Mouse (Mus musculus): ENCODE measurements around the gene Tenm3. TPM values are rescaled to one million over a fixed set of nuclear protein-coding genes. Genes with fewer than 3 reads are reported as not detected.

Gene Tenm3
- polyA plus RNA-seq, 1 experiment, result 12.8 TPM

- H3K4me2 ChIP-seq (ENCODE audit: low read depth), result no peak overlapping the region
- TF ChIP-seq CEBPB (IDR thresholded peaks at IDR 0.05; ENCODE audit: insufficient read depth, poor library complexity, severe bottlenecking) (no peak), MYOG (IDR thresholded peaks at IDR 0.05; ENCODE audit: control insufficient read depth in 1 of 3, insufficient read depth in 1 of 3, insufficient read length in 2 of 3, low read depth in 2 of 3) (no peak), POLR2AphosphoS2 (IDR thresholded peaks at IDR 0.05; ENCODE audit: insufficient read length, low read depth) (no peak), SRF (IDR thresholded peaks at IDR 0.05; ENCODE audit: control insufficient read depth, insufficient read length, low read depth) (no peak), USF1 (IDR thresholded peaks at IDR 0.05; ENCODE audit: low read depth) (no peak), POLR2A (IDR thresholded peaks at IDR 0.05; ENCODE audit: insufficient read length, low read depth) (no peak), REST (IDR thresholded peaks at IDR 0.05; ENCODE audit: insufficient read depth, insufficient read length) (no peak), TCF3 (IDR thresholded peaks at IDR 0.05; ENCODE audit: insufficient read length, low read depth) (no peak)
- no peaks in the 10 kb centered on the region for H3K27me3 ChIP-seq (ENCODE audit: control insufficient read depth, insufficient read depth, insufficient read length)
Observed at GRCm38 (mm10) chr8:48507719-48508501, 335.8 kb downstream of the Tenm3 start.

DNA sequence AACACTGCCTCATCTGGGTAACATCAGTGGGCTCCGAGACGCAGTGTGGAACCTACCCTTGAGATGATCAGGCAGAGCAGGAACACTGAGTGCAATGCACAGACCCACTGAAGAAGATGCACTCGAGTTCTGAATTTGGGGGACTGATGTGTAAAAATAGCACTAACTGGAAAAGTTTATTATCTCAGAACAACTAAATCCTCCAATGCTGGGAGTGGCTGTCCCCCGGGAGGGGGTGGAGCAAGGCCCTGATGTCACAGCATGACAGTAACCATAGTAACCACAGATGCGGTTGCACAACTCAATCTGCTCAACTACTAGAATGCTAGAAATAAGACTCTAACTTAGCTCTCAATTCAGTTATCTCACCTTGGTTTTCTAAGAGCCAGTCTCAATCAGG lies 351.3 kb downstream of the Tenm3 start:
- 0 out of 2 replicates have a peak, but pooled peaks have one; percentile 26 for TF ChIP-seq CEBPB (IDR thresholded peaks at IDR 0.05; ENCODE audit: insufficient read depth, poor library complexity, severe bottlenecking)
- no peak for TF ChIP-seq USF1 (IDR thresholded peaks at IDR 0.05; ENCODE audit: low read depth)
- Histone ChIP-seq H3K4me3 (no peak overlapping the region), H3K36me3 (ENCODE audit: control insufficient read depth, insufficient read depth) (no peaks in the 10 kb centered on the region), H3K79me2 (ENCODE audit: control insufficient read depth, insufficient read depth) (no peaks in the 10 kb centered on the region), H3ac (ENCODE audit: control insufficient read depth, insufficient read length) (no peak overlapping the region), H3K27me3 (ENCODE audit: control insufficient read depth, insufficient read depth, insufficient read length) (no peaks in the 10 kb centered on the region), H3K4me2 (ENCODE audit: low read depth) (no peak overlapping the region)

More at GRCm38 (mm10) chr8:48507719-48508501, 335.8 kb downstream of the Tenm3 start:
- no peak overlapping the region for H3ac ChIP-seq (ENCODE audit: control insufficient read depth, insufficient read length)
- H3K79me2 ChIP-seq (ENCODE audit: control insufficient read depth, insufficient read depth), result peaks cover 6% of the 10 kb centered on the region
- no peak overlapping the region for H3K4me3 ChIP-seq
- H3K36me3 ChIP-seq (ENCODE audit: control insufficient read depth, insufficient read depth), result no peaks in the 10 kb centered on the region

- Histone ChIP-seq H3ac (ENCODE audit: control insufficient read depth, insufficient read length) (no peak overlapping the region), H3K4me2 (ENCODE audit: low read depth) (no peak overlapping the region), H3K27me3 (ENCODE audit: control insufficient read depth, insufficient read depth, insufficient read length) (no peaks in the 10 kb centered on the region), H3K36me3 (ENCODE audit: control insufficient read depth, insufficient read depth) (no peaks in the 10 kb centered on the region), H3K4me3 (no peak overlapping the region), H3K79me2 (ENCODE audit: control insufficient read depth, insufficient read depth) (no peaks in the 10 kb centered on the region)
- no peak for TF ChIP-seq TCF12 (IDR thresholded peaks at IDR 0.05; ENCODE audit: insufficient read depth, poor library complexity, severe bottlenecking)
Observed at GRCm38 (mm10) chr8:48490635-48491165, 353.1 kb downstream of the Tenm3 start.

- Histone ChIP-seq H3K79me2 (ENCODE audit: control insufficient read depth, insufficient read depth) (no peaks in the 10 kb centered on the region), H3K27me3 (ENCODE audit: control insufficient read depth, insufficient read depth, insufficient read length) (no peaks in the 10 kb centered on the region), H3K4me2 (ENCODE audit: low read depth) (no peak overlapping the region), H3K4me3 (no peak overlapping the region), H3ac (ENCODE audit: control insufficient read depth, insufficient read length) (no peak overlapping the region), H3K36me3 (ENCODE audit: control insufficient read depth, insufficient read depth) (no peaks in the 10 kb centered on the region)
- TF ChIP-seq POLR2A (IDR thresholded peaks at IDR 0.05; ENCODE audit: insufficient read length, low read depth), result no peak
- no peak for TF ChIP-seq TCF12 (IDR thresholded peaks at IDR 0.05; ENCODE audit: insufficient read depth, poor library complexity, severe bottlenecking)
- TF ChIP-seq USF1 (IDR thresholded peaks at IDR 0.05; ENCODE audit: low read depth), result no peak
- TF ChIP-seq TCF3 (IDR thresholded peaks at IDR 0.05; ENCODE audit: insufficient read length, low read depth), result no peak
- no peak for TF ChIP-seq REST (IDR thresholded peaks at IDR 0.05; ENCODE audit: insufficient read depth, insufficient read length)
- no peak for TF ChIP-seq MAX (IDR thresholded peaks at IDR 0.05; ENCODE audit: low read depth)
- TF ChIP-seq MYOD1 (IDR thresholded peaks at IDR 0.05; ENCODE audit: control insufficient read depth in 1 of 3, insufficient read length in 2 of 3, low read depth in 2 of 3), result no peak
Observed at GRCm38 (mm10) chr8:48489936-48490634, 353.7 kb downstream of the Tenm3 start.

- no peak for TF ChIP-seq TCF3 (IDR thresholded peaks at IDR 0.05; ENCODE audit: insufficient read length, low read depth)
- TF ChIP-seq E2F4 (IDR thresholded peaks at IDR 0.05; ENCODE audit: insufficient read depth), result no peak
- no peak for TF ChIP-seq MAX (IDR thresholded peaks at IDR 0.05; ENCODE audit: low read depth)
- TF ChIP-seq POLR2AphosphoS2 (IDR thresholded peaks at IDR 0.05; ENCODE audit: insufficient read length, low read depth), result no peak
- TF ChIP-seq SRF (IDR thresholded peaks at IDR 0.05; ENCODE audit: control insufficient read depth, insufficient read length, low read depth), result no peak
- no peak for TF ChIP-seq CEBPB (IDR thresholded peaks at IDR 0.05; ENCODE audit: insufficient read depth, poor library complexity, severe bottlenecking)
- no peak for TF ChIP-seq TCF12 (IDR thresholded peaks at IDR 0.05; ENCODE audit: insufficient read depth, poor library complexity, severe bottlenecking)
- no peak for TF ChIP-seq USF1 (IDR thresholded peaks at IDR 0.05; ENCODE audit: low read depth)
- no peak for TF ChIP-seq REST (IDR thresholded peaks at IDR 0.05; ENCODE audit: insufficient read depth, insufficient read length)
- no peak for TF ChIP-seq MYOG (IDR thresholded peaks at IDR 0.05; ENCODE audit: control insufficient read depth in 1 of 3, insufficient read depth in 1 of 3, insufficient read length in 2 of 3, low read depth in 2 of 3)
- TF ChIP-seq MYOD1 (IDR thresholded peaks at IDR 0.05; ENCODE audit: control insufficient read depth in 1 of 3, insufficient read length in 2 of 3, low read depth in 2 of 3), result no peak
- TF ChIP-seq POLR2A (IDR thresholded peaks at IDR 0.05; ENCODE audit: insufficient read length, low read depth), result no peak
- H3K4me2 ChIP-seq (ENCODE audit: low read depth), result no peak overlapping the region
- no peaks in the 10 kb centered on the region for H3K36me3 ChIP-seq (ENCODE audit: control insufficient read depth, insufficient read depth)
- H3K27me3 ChIP-seq (ENCODE audit: control insufficient read depth, insufficient read depth, insufficient read length), result no peaks in the 10 kb centered on the region
- H3ac ChIP-seq (ENCODE audit: control insufficient read depth, insufficient read length), result no peak overlapping the region
- H3K79me2 ChIP-seq (ENCODE audit: control insufficient read depth, insufficient read depth), result no peaks in the 10 kb centered on the region
- H3K4me3 ChIP-seq, result no peak overlapping the region
Observed at GRCm38 (mm10) chr8:48489417-48489816, 354.3 kb downstream of the Tenm3 start.
